Mouse (Mus musculus) embryonic fibroblast, embryonic 13.5 days (primary cell): ENCODE results near the gene Kif13a.

Experiments used
- CTCF ChIP-seq: IDR thresholded peaks from 2 replicates; pipeline ENCODE4 v1.5.1; 2011; ENCODE audit warnings: mild to moderate bottlenecking, control low read depth, low read length, moderate library complexity, borderline replicate concordance; ENCODE audit not compliant: insufficient read depth
- POLR2A ChIP-seq: IDR thresholded peaks from 2 replicates; pipeline ENCODE4 v1.6.1; 2011; ENCODE audit warnings: low read depth, mild to moderate bottlenecking, control low read depth, low read length, moderate library complexity

- no peak for TF ChIP-seq CTCF
- no peak for TF ChIP-seq POLR2A
Measured at GRCm38 (mm10) chr13:46880243-46880642, 49.4 kb downstream of the Kif13a start.
